Mouse (Mus musculus): ENCODE measurements around the gene Ptpa. TPM values are rescaled to one million over a fixed set of nuclear protein-coding genes. Genes with fewer than 3 reads are reported as not detected.

Gene Ptpa
- 186 and 240 TPM in 2 replicates for polyA plus RNA-seq (2012; rRNA removed; ENCODE audit: low replicate concordance)

GRCm38 (mm10) chr2:30415936-30416648, at the start of gene Ptpa:
Gene Ptpa (plus strand): TSS chr2:30416039.

GRCm38 (mm10) chr2:30392114-30392576, 23.7 kb upstream of the Ptpa start, which contains the start of gene Dolpp1:
Gene Dolpp1 (plus strand): TSS chr2:30392254.

GRCm38 (mm10) chr2:30415157-30415935, 493 bp upstream of the Ptpa start, which contains the start of gene Crat:
Gene Crat (minus strand): TSS chr2:30415813.

GRCm38 (mm10) chr2:30474039-30474438, 58.2 kb downstream of the Ptpa start, which contains the start of gene Ier5l:
Gene Ier5l (minus strand): TSS chr2:30474219.

Other genes starting within 250 kb of the Ptpa start
- gene Endog, start 244.5 kb upstream of the Ptpa start, polyA plus RNA-seq (2012; rRNA removed; ENCODE audit: low replicate concordance), result 66.0 and 114 TPM in 2 replicates
- 24.1 and 29.7 TPM in 2 replicates for gene Spout1, start 237.6 kb upstream of the Ptpa start, polyA plus RNA-seq (2012; rRNA removed; ENCODE audit: low replicate concordance)
- 34.2 and 45.9 TPM in 2 replicates for gene Kyat1, start 210.2 kb upstream of the Ptpa start, polyA plus RNA-seq (2012; rRNA removed; ENCODE audit: low replicate concordance)
- gene Lrrc8a, start 178.3 kb upstream of the Ptpa start, polyA plus RNA-seq (2012; rRNA removed; ENCODE audit: low replicate concordance), result 38.4 and 49.8 TPM in 2 replicates
- gene Gm28035, start 175.5 kb upstream of the Ptpa start, polyA plus RNA-seq (2012; rRNA removed; ENCODE audit: low replicate concordance), result 10.3 and 22.0 TPM in 2 replicates
- gene Phyhd1, start 149.8 kb upstream of the Ptpa start, polyA plus RNA-seq (2012; rRNA removed; ENCODE audit: low replicate concordance), result 42.8 and 52.9 TPM in 2 replicates
- not detected in 2 replicates for gene Gm28038, start 135.0 kb upstream of the Ptpa start, polyA plus RNA-seq (2012; rRNA removed; ENCODE audit: low replicate concordance)
- 47.9 and 68.2 TPM in 2 replicates for gene Dolk, start 129.7 kb upstream of the Ptpa start, polyA plus RNA-seq (2012; rRNA removed; ENCODE audit: low replicate concordance)
- 36.3 and 44.6 TPM in 2 replicates for gene Nup188, start 129.6 kb upstream of the Ptpa start, polyA plus RNA-seq (2012; rRNA removed; ENCODE audit: low replicate concordance)
- 319 and 378 TPM in 2 replicates for gene Sh3glb2, start 56.7 kb upstream of the Ptpa start, polyA plus RNA-seq (2012; rRNA removed; ENCODE audit: low replicate concordance)
- gene Miga2, start 51.8 kb upstream of the Ptpa start, polyA plus RNA-seq (2012; rRNA removed; ENCODE audit: low replicate concordance), result 71.3 and 76.0 TPM in 2 replicates
- gene Dolpp1, start 23.8 kb upstream of the Ptpa start, polyA plus RNA-seq (2012; rRNA removed; ENCODE audit: low replicate concordance), result 78.6 and 80.0 TPM in 2 replicates
- 417 and 816 TPM in 2 replicates for gene Crat, start 226 bp upstream of the Ptpa start, polyA plus RNA-seq (2012; rRNA removed; ENCODE audit: low replicate concordance)
- 12.1 and 44.0 TPM in 2 replicates for gene Ier5l, start 58.2 kb downstream of the Ptpa start, polyA plus RNA-seq (2012; rRNA removed; ENCODE audit: low replicate concordance)
- gene Cstad, start 179.0 kb downstream of the Ptpa start, polyA plus RNA-seq (2012; rRNA removed; ENCODE audit: low replicate concordance), result 1.2 and 1.6 TPM in 2 replicates

Measured in mammary gland, adult 2 months (tissue).